ENCODE assay signal across 7 mouse cellular contexts in genomic region chr1:193541934-193542580, GRCm38 (mm10).
DNase-seq lines count a peak whose midpoint lies in the region; ATAC-seq lines count a peak whose summit lies in the region.

No protein-coding gene starts in this region.

- H3K4me2 ChIP-seq in kidney, embryonic 16.5 days (replicated peaks; ENCODE audit: low read depth, low read length) = no peak overlapping the region
- no peak overlapping the region; the same call in 1 of the 2 replicates for H3K4me2 ChIP-seq in hindbrain, embryonic 11.5 days (replicated peaks; ENCODE audit: low read depth, low read length)
- no peak overlapping the region for H3K4me2 ChIP-seq in neural tube, embryonic 14.5 days (ENCODE audit: low read depth, low read length)

- H3K4me3 ChIP-seq in kidney, embryonic 16.5 days (ENCODE audit: low read length) = no peak overlapping the region
- no peak overlapping the region for H3K4me3 ChIP-seq in hindbrain, embryonic 11.5 days (ENCODE audit: low read depth, low read length)
- no peak overlapping the region for H3K4me3 ChIP-seq in neural tube, embryonic 14.5 days (ENCODE audit: low read depth, low read length)

- peak; percentile 33 for DNase-seq in kidney, postnatal 14 days
- peak; percentile 40 for DNase-seq in embryo, embryonic 10.5 days (ENCODE audit: low spot score)
- DNase-seq in hindbrain, embryonic 11.5 days (ENCODE audit: low spot score) = peak; percentile 23
- no peak for DNase-seq in liver
- no peak for DNase-seq in B cell, adult 2 months

- WGBS in kidney, embryonic 16.5 days = 38% methylated on average over 13 of the region's 13 CpGs
- 22% methylated on average over 13 of the region's 13 CpGs for WGBS in hindbrain, embryonic 11.5 days
- WGBS in neural tube, embryonic 14.5 days = 24% methylated on average over 13 of the region's 13 CpGs

- no peak overlapping the region for H3K27ac ChIP-seq in kidney, embryonic 16.5 days (ENCODE audit: low read length)
- no peak overlapping the region for H3K27ac ChIP-seq in hindbrain, embryonic 11.5 days (ENCODE audit: low read depth, low read length)
- H3K27ac ChIP-seq in neural tube, embryonic 14.5 days (ENCODE audit: low read depth, low read length) = peak overlapping the region; percentile 3; the same call in 1 of the 2 replicates

- no peaks in the 10 kb centered on the region for H3K9me3 ChIP-seq in kidney, embryonic 16.5 days (ENCODE audit: low read length)
- H3K9me3 ChIP-seq in hindbrain, embryonic 11.5 days (ENCODE audit: control insufficient read depth, low read length) = no peaks in the 10 kb centered on the region
- no peaks in the 10 kb centered on the region for H3K9me3 ChIP-seq in neural tube, embryonic 14.5 days (ENCODE audit: control insufficient read depth, low read length)

- no peaks in the 10 kb centered on the region for H3K36me3 ChIP-seq in kidney, embryonic 16.5 days (ENCODE audit: insufficient read depth, low read length)
- no peaks in the 10 kb centered on the region for H3K36me3 ChIP-seq in hindbrain, embryonic 11.5 days (ENCODE audit: control insufficient read depth, insufficient read depth, low read length)
- no peaks in the 10 kb centered on the region for H3K36me3 ChIP-seq in neural tube, embryonic 14.5 days (ENCODE audit: control insufficient read depth, insufficient read depth, low read length)

- ATAC-seq in kidney, embryonic 16.5 days (ENCODE audit: low FRiP score, low TSS enrichment) = no peak
- peak; percentile 54 for ATAC-seq in hindbrain, embryonic 11.5 days (ENCODE audit: low FRiP score)
- ATAC-seq in neural tube, embryonic 14.5 days (ENCODE audit: low read depth) = peak; percentile 68; the same call in 1 of the 2 replicates

- no peaks in the 10 kb centered on the region for H3K27me3 ChIP-seq in kidney, embryonic 16.5 days (ENCODE audit: insufficient read depth, low read length)
- H3K27me3 ChIP-seq in hindbrain, embryonic 11.5 days (ENCODE audit: control insufficient read depth, insufficient read depth, low read length) = no peaks in the 10 kb centered on the region
- H3K27me3 ChIP-seq in neural tube, embryonic 14.5 days (ENCODE audit: control insufficient read depth, insufficient read depth, low read length) = no peaks in the 10 kb centered on the region

- H3K4me1 ChIP-seq in kidney, embryonic 16.5 days (ENCODE audit: insufficient read depth, low read length) = peaks cover 25% of the 10 kb centered on the region; the same call in 1 of the 2 replicates
- no peaks in the 10 kb centered on the region for H3K4me1 ChIP-seq in hindbrain, embryonic 11.5 days (replicated peaks; ENCODE audit: control insufficient read depth, insufficient read depth, low read length)
- H3K4me1 ChIP-seq in neural tube, embryonic 14.5 days (ENCODE audit: control insufficient read depth, insufficient read depth, low read length) = no peaks in the 10 kb centered on the region; the same call in 1 of the 2 replicates

- no peak overlapping the region for H3K9ac ChIP-seq in kidney, embryonic 16.5 days (replicated peaks; ENCODE audit: low read length)
- no peak overlapping the region for H3K9ac ChIP-seq in hindbrain, embryonic 11.5 days (ENCODE audit: low read depth, low read length)
- H3K9ac ChIP-seq in neural tube, embryonic 14.5 days (replicated peaks; ENCODE audit: low read depth, low read length) = no peak overlapping the region

Comparison
In these comparisons a context has a peak if more than half of its experiments do, and no peak if none do; other contexts are left out.
1. DNase-seq: peak in kidney, postnatal 14 days (single experiment), embryo, embryonic 10.5 days (single experiment) and hindbrain, embryonic 11.5 days (single experiment); none in liver (single experiment) and B cell, adult 2 months (0 of 2).